Mouse (Mus musculus): Measurements from ENCODE around the gene Gm10645. TPM values are rescaled to one million over a fixed set of nuclear protein-coding genes. Genes with fewer than 3 reads are reported as not detected.
A peak's percentile ranks its signal among the peaks of the same experiment; 100 is the strongest.

Gm10645 gene
- polyA plus RNA-seq, 1 experiment: not detected

DNA sequence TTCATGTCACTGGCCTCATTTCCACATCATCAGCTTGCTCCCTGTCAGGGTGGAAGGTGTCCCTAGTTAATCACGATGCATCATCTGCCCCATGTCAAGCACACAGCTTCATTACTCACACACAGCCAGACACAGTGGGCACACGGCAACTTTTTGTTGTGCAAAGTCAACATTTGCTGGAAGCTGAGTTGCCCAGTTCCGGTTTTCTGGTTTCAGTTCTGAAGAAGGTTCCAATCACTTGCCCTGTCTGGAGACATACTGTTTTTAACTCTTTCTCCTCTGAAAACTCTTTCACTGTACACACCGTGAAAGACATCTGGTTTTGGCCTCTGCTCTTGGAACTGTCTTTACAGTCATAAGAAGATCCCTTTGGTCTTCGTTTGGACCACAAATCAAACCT lies 24.6 kb downstream of the Gm10645 start:
- Histone ChIP-seq H3K4me3 (replicated peaks; ENCODE audit: control insufficient read depth, low read depth, low read length) (no peak overlapping the region), H3K4me1 (ENCODE audit: control insufficient read depth, insufficient read depth, low read length) (peaks cover 7% of the 10 kb centered on the region), H3K27ac (ENCODE audit: control insufficient read depth, insufficient read depth, low read depth, low read length, poor library complexity) (peak overlapping the region; percentile 1; the same call in 1 of the 2 replicates)
- TF ChIP-seq CTCF (IDR thresholded peaks at IDR 0.05; ENCODE audit: control insufficient read depth, insufficient read depth, low read length) (no peak), POLR2A (IDR thresholded peaks at IDR 0.05; ENCODE audit: borderline replicate concordance, control insufficient read depth, low read depth, low read length) (no peak)
- 21% methylated on average over 5 of the region's 5 CpGs for WGBS

GRCm38 (mm10) chr8:83140701-83141111 lies 25.3 kb downstream of the Gm10645 start:
- no peak for TF ChIP-seq CTCF (IDR thresholded peaks at IDR 0.05; ENCODE audit: control insufficient read depth, insufficient read depth, low read length)
- TF ChIP-seq POLR2A (IDR thresholded peaks at IDR 0.05; ENCODE audit: borderline replicate concordance, control insufficient read depth, low read depth, low read length): no peak
- H3K4me3 ChIP-seq (replicated peaks; ENCODE audit: control insufficient read depth, low read depth, low read length): no peak overlapping the region
- H3K27ac ChIP-seq (ENCODE audit: control insufficient read depth, insufficient read depth, low read depth, low read length, poor library complexity): peak overlapping the region; percentile 74
- peaks cover 7% of the 10 kb centered on the region for H3K4me1 ChIP-seq (ENCODE audit: control insufficient read depth, insufficient read depth, low read length)
- 2% methylated on average over 3 of the region's 3 CpGs for WGBS

DNA sequence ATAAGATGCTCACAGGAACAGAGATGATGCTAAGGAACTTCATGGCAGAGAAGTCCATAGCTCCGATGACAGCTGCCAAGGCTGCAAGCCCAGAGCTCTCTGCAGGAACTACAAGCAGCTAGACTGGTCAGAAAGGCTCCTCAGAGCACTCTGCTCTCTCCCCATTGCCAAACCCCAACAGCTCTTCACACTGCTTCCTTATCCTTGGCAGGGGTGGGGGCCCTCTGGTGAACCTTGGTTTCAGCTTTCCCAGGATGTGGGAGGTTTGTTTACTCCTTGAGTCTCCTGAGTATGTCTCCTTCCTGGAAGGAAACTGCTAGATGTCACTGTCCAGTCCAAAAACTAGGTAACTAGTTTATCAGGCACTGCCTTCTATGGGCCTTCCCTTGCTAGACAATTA lies 25.9 kb downstream of the Gm10645 start:
- Histone ChIP-seq H3K4me3 (replicated peaks; ENCODE audit: control insufficient read depth, low read depth, low read length) (no peak overlapping the region), H3K4me1 (ENCODE audit: control insufficient read depth, insufficient read depth, low read length) (peaks cover 7% of the 10 kb centered on the region), H3K27ac (ENCODE audit: control insufficient read depth, insufficient read depth, low read depth, low read length, poor library complexity) (peak overlapping the region; percentile 41)
- TF ChIP-seq POLR2A (IDR thresholded peaks at IDR 0.05; ENCODE audit: borderline replicate concordance, control insufficient read depth, low read depth, low read length) (no peak), CTCF (IDR thresholded peaks at IDR 0.05; ENCODE audit: control insufficient read depth, insufficient read depth, low read length) (no peak)
- 33% methylated on average over 1 of the region's 1 CpGs for WGBS

- TF ChIP-seq CTCF (IDR thresholded peaks at IDR 0.05; ENCODE audit: control insufficient read depth, insufficient read depth, low read length): no peak
- no peak for TF ChIP-seq POLR2A (IDR thresholded peaks at IDR 0.05; ENCODE audit: borderline replicate concordance, control insufficient read depth, low read depth, low read length)
- WGBS: 45% methylated on average over 2 of the region's 2 CpGs
- Histone ChIP-seq H3K27ac (ENCODE audit: control insufficient read depth, insufficient read depth, low read depth, low read length, poor library complexity) (no peak overlapping the region), H3K4me3 (replicated peaks; ENCODE audit: control insufficient read depth, low read depth, low read length) (no peak overlapping the region), H3K4me1 (ENCODE audit: control insufficient read depth, insufficient read depth, low read length) (peaks cover 3% of the 10 kb centered on the region)
These were observed 30.9 kb downstream of the Gm10645 start for GRCm38 (mm10) chr8:83135086-83135485.

Other genes with a start within 250 kb of the Gm10645 start
- gene Tbc1d9, start 818 bp downstream of the Gm10645 start, polyA plus RNA-seq (2011; ENCODE audit: insufficient read depth, insufficient read length, low replicate concordance, missing spikeins): 2.2 and 3.6 TPM in 2 replicates
- gene Ucp1, start 124.2 kb upstream of the Gm10645 start, polyA plus RNA-seq (2011; ENCODE audit: insufficient read depth, insufficient read length, low replicate concordance, missing spikeins): not detected in 2 replicates
- 2.9 and 4.3 TPM in 2 replicates for gene Elmod2, start 166.3 kb upstream of the Gm10645 start, polyA plus RNA-seq (2011; ENCODE audit: insufficient read depth, insufficient read length, low replicate concordance, missing spikeins)
- gene Mgat4d, start 182.3 kb upstream of the Gm10645 start, polyA plus RNA-seq (2011; ENCODE audit: insufficient read depth, insufficient read length, low replicate concordance, missing spikeins): not detected in 2 replicates
- 1.1 and 2.6 TPM in 2 replicates for gene Clgn, start 223.7 kb upstream of the Gm10645 start, polyA plus RNA-seq (2011; ENCODE audit: insufficient read depth, insufficient read length, low replicate concordance, missing spikeins)